Mouse (Mus musculus): ENCODE data around the gene Ubald2. TPM values are rescaled to one million over a fixed set of nuclear protein-coding genes. Genes with fewer than 3 reads are reported as not detected.

Ubald2 gene
- total and polyA plus RNA-seq, 2 experiments from 2014 or later: 40.9 to 85.9 TPM

GRCm38 (mm10) chr11:116479832-116480231 is 45.9 kb downstream of the Ubald2 start:
- H3K4me3 ChIP-seq (ENCODE audit: low read depth, low read length): no peak overlapping the region
- H3K9me3 ChIP-seq (ENCODE audit: low read length): no peaks in the 10 kb centered on the region
- ATAC-seq (ENCODE audit: low FRiP score) (no peak), DNase-seq (ENCODE audit: low spot score) (no peak)
- whole genome bisulfite sequencing: 75% methylated on average over 7 of the region's 8 CpGs
- H3K4me2 ChIP-seq (ENCODE audit: low read depth, low read length, poor library complexity, severe bottlenecking): no peak overlapping the region
- H3K9ac ChIP-seq (replicated peaks; ENCODE audit: low read length, poor library complexity, severe bottlenecking): no peak overlapping the region
- H3K4me1 ChIP-seq (ENCODE audit: insufficient read depth, low read length): no peaks in the 10 kb centered on the region
- H3K27me3 ChIP-seq (ENCODE audit: insufficient read depth, low read length): no peaks in the 10 kb centered on the region
- no peak for TF ChIP-seq CTCF (IDR thresholded peaks at IDR 0.05)
- no peak overlapping the region for H3K27ac ChIP-seq (ENCODE audit: low read depth, low read length)
- peaks cover 69% of the 10 kb centered on the region for H3K36me3 ChIP-seq (ENCODE audit: insufficient read depth, low read length)

- DNase-seq (ENCODE audit: low spot score): no peak
- peaks cover 70% of the 10 kb centered on the region for H3K36me3 ChIP-seq (ENCODE audit: insufficient read depth, low read length)
These were observed 47.1 kb downstream of the Ubald2 start for GRCm38 (mm10) chr11:116480975-116481374.

GRCm38 (mm10) chr11:116481776-116482175 is 47.9 kb downstream of the Ubald2 start:
- H3K9ac ChIP-seq (replicated peaks; ENCODE audit: low read length, poor library complexity, severe bottlenecking): no peak overlapping the region
- no peak for ATAC-seq (ENCODE audit: low FRiP score)
- 74% methylated on average over 7 of the region's 7 CpGs for WGBS
- peak; percentile 54 for DNase-seq (ENCODE audit: low spot score)
- no peak overlapping the region for H3K4me3 ChIP-seq (ENCODE audit: low read depth, low read length)
- no peaks in the 10 kb centered on the region for H3K4me1 ChIP-seq (ENCODE audit: insufficient read depth, low read length)
- TF ChIP-seq CTCF (IDR thresholded peaks at IDR 0.05): no peak
- H3K36me3 ChIP-seq (ENCODE audit: insufficient read depth, low read length): peaks cover 71% of the 10 kb centered on the region
- no peaks in the 10 kb centered on the region for H3K27me3 ChIP-seq (ENCODE audit: insufficient read depth, low read length)
- H3K27ac ChIP-seq (ENCODE audit: low read depth, low read length): no peak overlapping the region
- H3K9me3 ChIP-seq (ENCODE audit: low read length): no peaks in the 10 kb centered on the region
- H3K4me2 ChIP-seq (ENCODE audit: low read depth, low read length, poor library complexity, severe bottlenecking): no peak overlapping the region

More at GRCm38 (mm10) chr11:116480975-116481374, 47.1 kb downstream of the Ubald2 start:
- ATAC-seq (ENCODE audit: low FRiP score): no peak
- WGBS: 94% methylated on average over 8 of the region's 8 CpGs
- Histone ChIP-seq H3K9ac (replicated peaks; ENCODE audit: low read length, poor library complexity, severe bottlenecking) (no peak overlapping the region), H3K4me1 (ENCODE audit: insufficient read depth, low read length) (no peaks in the 10 kb centered on the region), H3K9me3 (ENCODE audit: low read length) (no peaks in the 10 kb centered on the region), H3K4me3 (ENCODE audit: low read depth, low read length) (no peak overlapping the region), H3K4me2 (ENCODE audit: low read depth, low read length, poor library complexity, severe bottlenecking) (no peak overlapping the region), H3K27ac (ENCODE audit: low read depth, low read length) (no peak overlapping the region), H3K27me3 (ENCODE audit: insufficient read depth, low read length) (no peaks in the 10 kb centered on the region)
- TF ChIP-seq CTCF (IDR thresholded peaks at IDR 0.05): no peak

- no peak for DNase-seq (ENCODE audit: low spot score)
- H3K36me3 ChIP-seq (ENCODE audit: insufficient read depth, low read length): peaks cover 47% of the 10 kb centered on the region
- 95% methylated on average over 8 of the region's 8 CpGs for WGBS
- H3K4me3 ChIP-seq (ENCODE audit: low read depth, low read length): no peak overlapping the region
- H3K27ac ChIP-seq (ENCODE audit: low read depth, low read length): no peak overlapping the region
- H3K9ac ChIP-seq (replicated peaks; ENCODE audit: low read length, poor library complexity, severe bottlenecking): no peak overlapping the region
- no peaks in the 10 kb centered on the region for H3K27me3 ChIP-seq (ENCODE audit: insufficient read depth, low read length)
- H3K4me2 ChIP-seq (ENCODE audit: low read depth, low read length, poor library complexity, severe bottlenecking): no peak overlapping the region
- ATAC-seq (ENCODE audit: low FRiP score): no peak
- no peak for TF ChIP-seq CTCF (IDR thresholded peaks at IDR 0.05)
- H3K9me3 ChIP-seq (ENCODE audit: low read length): no peaks in the 10 kb centered on the region
- 0 out of 2 replicates have a peak, but pooled peaks cover 2% of the 10 kb centered on the region for H3K4me1 ChIP-seq (ENCODE audit: insufficient read depth, low read length)
These were observed 50.4 kb downstream of the Ubald2 start for GRCm38 (mm10) chr11:116484261-116484660.

- Histone ChIP-seq H3K27ac (ENCODE audit: low read depth, low read length) (no peak overlapping the region), H3K4me2 (ENCODE audit: low read depth, low read length, poor library complexity, severe bottlenecking) (no peak overlapping the region), H3K27me3 (ENCODE audit: insufficient read depth, low read length) (no peaks in the 10 kb centered on the region), H3K9me3 (ENCODE audit: low read length) (no peaks in the 10 kb centered on the region), H3K9ac (replicated peaks; ENCODE audit: low read length, poor library complexity, severe bottlenecking) (no peak overlapping the region), H3K36me3 (ENCODE audit: insufficient read depth, low read length) (peaks cover 22% of the 10 kb centered on the region), H3K4me1 (ENCODE audit: insufficient read depth, low read length) (0 out of 2 replicates have a peak, but pooled peaks cover 2% of the 10 kb centered on the region), H3K4me3 (ENCODE audit: low read depth, low read length) (no peak overlapping the region)
- no peak for TF ChIP-seq CTCF (IDR thresholded peaks at IDR 0.05)
- DNase-seq (ENCODE audit: low spot score): no peak
- ATAC-seq (ENCODE audit: low FRiP score): no peak
These were observed 54.3 kb downstream of the Ubald2 start for GRCm38 (mm10) chr11:116488207-116488606.

Other genes with a start within 250 kb of the Ubald2 start
- gene Ten1, start 235.2 kb upstream of the Ubald2 start, total RNA-seq (2014; rRNA removed): 54.2 and 60.5 TPM in 2 replicates
- gene Ten1, start 235.2 kb upstream of the Ubald2 start, polyA plus RNA-seq (2015; fragmentation: Nextera tagmentation; extraction: Ambion mirVana): 91.2 and 101 TPM in 2 replicates
- 110 and 116 TPM in 2 replicates for gene Acox1, start 235.0 kb upstream of the Ubald2 start, total RNA-seq (2014; rRNA removed)
- 66.1 and 69.2 TPM in 2 replicates for gene Acox1, start 235.0 kb upstream of the Ubald2 start, polyA plus RNA-seq (2015; fragmentation: Nextera tagmentation; extraction: Ambion mirVana)
- 3.3 and 4.9 TPM in 2 replicates for gene Evpl, start 196.0 kb upstream of the Ubald2 start, total RNA-seq (2014; rRNA removed)
- 1.9 and 2.3 TPM in 2 replicates for gene Evpl, start 196.0 kb upstream of the Ubald2 start, polyA plus RNA-seq (2015; fragmentation: Nextera tagmentation; extraction: Ambion mirVana)
- gene Srp68, start 159.9 kb upstream of the Ubald2 start, total RNA-seq (2014; rRNA removed): 17.7 and 27.3 TPM in 2 replicates
- 47.9 and 50.9 TPM in 2 replicates for gene Srp68, start 159.9 kb upstream of the Ubald2 start, polyA plus RNA-seq (2015; fragmentation: Nextera tagmentation; extraction: Ambion mirVana)
- gene Galr2, start 153.2 kb upstream of the Ubald2 start, total RNA-seq (2014; rRNA removed): 0.47 TPM in 1 of 2 replicates, not detected in the other
- 0.36 and 0.54 TPM in 2 replicates for gene Galr2, start 153.2 kb upstream of the Ubald2 start, polyA plus RNA-seq (2015; fragmentation: Nextera tagmentation; extraction: Ambion mirVana)
- gene Exoc7, start 126.9 kb upstream of the Ubald2 start, total RNA-seq (2014; rRNA removed): 81.0 and 101 TPM in 2 replicates
- gene Exoc7, start 126.9 kb upstream of the Ubald2 start, polyA plus RNA-seq (2015; fragmentation: Nextera tagmentation; extraction: Ambion mirVana): 144 and 149 TPM in 2 replicates
- gene Foxj1, start 98.7 kb upstream of the Ubald2 start, total RNA-seq (2014; rRNA removed): 24.1 and 37.5 TPM in 2 replicates
- gene Foxj1, start 98.7 kb upstream of the Ubald2 start, polyA plus RNA-seq (2015; fragmentation: Nextera tagmentation; extraction: Ambion mirVana): 9.6 and 12.1 TPM in 2 replicates
- 113 and 138 TPM in 2 replicates for gene Rnf157, start 21.1 kb upstream of the Ubald2 start, total RNA-seq (2014; rRNA removed)
- gene Rnf157, start 21.1 kb upstream of the Ubald2 start, polyA plus RNA-seq (2015; fragmentation: Nextera tagmentation; extraction: Ambion mirVana): 53.7 and 57.0 TPM in 2 replicates
- gene Qrich2, start 32.1 kb downstream of the Ubald2 start, total RNA-seq (2014; rRNA removed): not detected in 2 replicates
- 0.14 and 0.15 TPM in 2 replicates for gene Qrich2, start 32.1 kb downstream of the Ubald2 start, polyA plus RNA-seq (2015; fragmentation: Nextera tagmentation; extraction: Ambion mirVana)
- 110 and 113 TPM in 2 replicates for gene Prpsap1, start 60.1 kb downstream of the Ubald2 start, total RNA-seq (2014; rRNA removed)
- gene Prpsap1, start 60.1 kb downstream of the Ubald2 start, polyA plus RNA-seq (2015; fragmentation: Nextera tagmentation; extraction: Ambion mirVana): 156 and 157 TPM in 2 replicates
- 12.2 and 12.4 TPM in 2 replicates for gene Sphk1, start 96.8 kb downstream of the Ubald2 start, total RNA-seq (2014; rRNA removed)
- gene Sphk1, start 96.8 kb downstream of the Ubald2 start, polyA plus RNA-seq (2015; fragmentation: Nextera tagmentation; extraction: Ambion mirVana): 9.3 and 13.8 TPM in 2 replicates
- gene Ube2o, start 147.4 kb downstream of the Ubald2 start, total RNA-seq (2014; rRNA removed): 109 and 112 TPM in 2 replicates
- 35.2 and 35.7 TPM in 2 replicates for gene Ube2o, start 147.4 kb downstream of the Ubald2 start, polyA plus RNA-seq (2015; fragmentation: Nextera tagmentation; extraction: Ambion mirVana)
- gene Aanat, start 152.3 kb downstream of the Ubald2 start, total RNA-seq (2014; rRNA removed): 0.52 and 0.82 TPM in 2 replicates
- gene Aanat, start 152.3 kb downstream of the Ubald2 start, polyA plus RNA-seq (2015; fragmentation: Nextera tagmentation; extraction: Ambion mirVana): 0.90 and 0.94 TPM in 2 replicates
- 3.4 and 4.5 TPM in 2 replicates for gene Rhbdf2, start 192.9 kb downstream of the Ubald2 start, total RNA-seq (2014; rRNA removed)
- gene Rhbdf2, start 192.9 kb downstream of the Ubald2 start, polyA plus RNA-seq (2015; fragmentation: Nextera tagmentation; extraction: Ambion mirVana): 1.0 TPM in 2 replicates
- gene Prcd, start 219.4 kb downstream of the Ubald2 start, total RNA-seq (2014; rRNA removed): 3.7 TPM in 1 of 2 replicates, not detected in the other
- gene Prcd, start 219.4 kb downstream of the Ubald2 start, polyA plus RNA-seq (2015; fragmentation: Nextera tagmentation; extraction: Ambion mirVana): 4.8 and 6.0 TPM in 2 replicates
- gene Cygb, start 220.2 kb downstream of the Ubald2 start, total RNA-seq (2014; rRNA removed): 38.7 and 44.2 TPM in 2 replicates
- 40.5 and 43.5 TPM in 2 replicates for gene Cygb, start 220.2 kb downstream of the Ubald2 start, polyA plus RNA-seq (2015; fragmentation: Nextera tagmentation; extraction: Ambion mirVana)